Mouse (Mus musculus) ovary, adult 10 weeks (tissue): ENCODE measurements around the gene Gm9513. TPM values are rescaled to one million over a fixed set of nuclear protein-coding genes. Genes with fewer than 3 reads are reported as not detected.

Experiments
- polyA plus RNA-seq: library from polyadenylated mRNA; stranded (reverse); fragments of 350-450 nt; fragmentation: Illumina TruSeq; extraction: RNeasy Lipid Tissue Mini Kit (QIAGEN cat#74804); gene quantifications from one replicate; pipeline ENCODE4 v1.2.3, GENCODE M21; 2014

The Gm9513 gene
- not detected for polyA plus RNA-seq

DNA sequence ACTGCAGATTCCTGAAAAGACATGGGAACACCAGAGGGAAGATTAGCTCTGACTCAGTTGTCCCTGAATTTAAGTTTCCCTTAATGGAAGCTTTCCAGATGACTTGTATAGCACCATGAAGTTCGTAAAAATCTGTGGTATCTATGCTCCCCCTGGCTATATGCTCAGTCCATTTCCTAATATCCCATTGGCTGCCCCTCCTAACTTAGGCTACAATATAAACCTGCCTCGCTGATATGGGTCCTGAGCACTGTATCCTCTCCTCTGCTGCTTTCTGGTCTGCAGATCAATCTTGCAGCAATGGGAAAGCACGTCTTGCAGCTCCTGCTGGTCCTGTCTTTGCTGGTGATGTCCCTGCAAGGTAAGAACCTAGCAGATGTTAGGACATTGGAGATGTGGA, at the start of gene Gm9513:
Gene Gm9513, plus strand, starts transcription at position 301 of the 400 bp plus-strand sequence.

DNA sequence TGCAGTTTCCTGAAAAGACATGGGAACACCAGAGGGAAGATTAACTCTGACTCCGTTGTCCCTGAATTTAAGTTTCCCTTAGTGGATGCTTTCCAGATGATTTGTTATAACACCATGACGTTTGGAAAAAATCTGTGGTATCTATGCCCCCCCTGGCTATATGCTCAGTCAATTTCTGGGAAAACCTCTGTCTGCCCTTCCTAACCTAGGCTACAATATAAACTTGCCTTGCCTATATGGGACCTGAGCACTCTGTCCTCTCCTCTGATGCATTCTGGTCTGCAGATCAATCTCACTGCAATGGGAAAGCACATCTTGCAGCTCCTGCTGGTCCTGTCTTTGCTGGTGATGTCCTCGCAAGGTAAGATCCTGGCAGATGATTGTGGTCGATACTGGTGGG, 43.9 kb upstream of the Gm9513 start, which contains the start of gene Gm7257:
Gene Gm7257, plus strand, starts transcription at position 301 of the 400 bp plus-strand sequence.

Other genes starting within 250 kb of the Gm9513 start
- not detected for gene Gm7257, start 43.8 kb upstream of the Gm9513 start, polyA plus RNA-seq
- gene Gm5615, start 66.3 kb downstream of the Gm9513 start, polyA plus RNA-seq, result not detected
- gene Gm17689, start 107.0 kb downstream of the Gm9513 start, polyA plus RNA-seq, result not detected
- 1.00 TPM for gene A630095E13Rik, start 167.7 kb downstream of the Gm9513 start, polyA plus RNA-seq
- not detected for gene Acrv1, start 217.6 kb downstream of the Gm9513 start, polyA plus RNA-seq